Mouse (Mus musculus): ENCODE measurements around the gene Siae.

DNA sequence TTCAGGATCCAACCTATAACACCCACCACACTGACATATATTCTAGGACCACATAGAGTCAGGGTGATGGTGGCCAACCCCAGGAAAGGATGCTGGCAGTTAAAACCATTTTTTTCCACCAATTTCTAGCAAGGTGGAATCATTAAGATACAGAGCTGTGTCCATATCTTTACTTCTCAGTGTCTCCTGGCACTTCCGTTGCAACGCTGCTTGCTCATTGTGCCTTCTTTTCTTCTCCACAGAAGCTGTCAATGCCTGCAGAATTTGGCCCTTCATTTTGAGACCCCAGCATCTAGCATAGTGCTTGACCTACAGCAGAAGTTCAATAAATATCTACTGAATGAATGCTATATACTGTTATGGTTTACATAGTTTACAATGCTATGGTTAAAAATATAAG is 11.5 kb downstream of the Siae start:
- no peak for TF ChIP-seq CTCF (IDR thresholded peaks at IDR 0.05; ENCODE audit: insufficient read depth, low read depth, low read length)
- no peak for TF ChIP-seq POLR2A (IDR thresholded peaks at IDR 0.05; ENCODE audit: insufficient read depth, low read depth, low read length)
